Mouse (Mus musculus) testis, postnatal 10 days (tissue): Measurements from ENCODE around the gene Ttc39b.

Experiments used
- DNase-seq: peaks from one replicate; pipeline ENCODE4 v3.0.0; 2021; ENCODE audit warnings: low spot score

Ttc39b gene

GRCm38 (mm10) chr4:83317826-83318348 lies 6.2 kb downstream of the Ttc39b start:
- no peak for DNase-seq

- peak; percentile 50 for DNase-seq
Observed at GRCm38 (mm10) chr4:83316718-83317117, 7.3 kb downstream of the Ttc39b start.

GRCm38 (mm10) chr4:83315930-83316329 lies 8.1 kb downstream of the Ttc39b start:
- no peak for DNase-seq

- DNase-seq: no peak
Observed at GRCm38 (mm10) chr4:83314922-83315881, 8.9 kb downstream of the Ttc39b start.

GRCm38 (mm10) chr4:83314261-83314793 lies 9.7 kb downstream of the Ttc39b start:
- DNase-seq: no peak

- no peak for DNase-seq
Observed at GRCm38 (mm10) chr4:83312336-83312735, 11.7 kb downstream of the Ttc39b start.

GRCm38 (mm10) chr4:83311481-83311880 lies 12.6 kb downstream of the Ttc39b start:
- DNase-seq: no peak

- no peak for DNase-seq
Observed at GRCm38 (mm10) chr4:83310990-83311389, 13.1 kb downstream of the Ttc39b start.

GRCm38 (mm10) chr4:83308914-83309313 lies 15.1 kb downstream of the Ttc39b start:
- DNase-seq: no peak

- DNase-seq: peak; percentile 57
Observed at GRCm38 (mm10) chr4:83307686-83308469, 16.2 kb downstream of the Ttc39b start.

GRCm38 (mm10) chr4:83306879-83307278 lies 17.2 kb downstream of the Ttc39b start:
- no peak for DNase-seq

- DNase-seq: no peak
Observed at GRCm38 (mm10) chr4:83305099-83305498, 19.0 kb downstream of the Ttc39b start.

- peak; percentile 76 for DNase-seq
Observed at GRCm38 (mm10) chr4:83302887-83303827, 20.9 kb downstream of the Ttc39b start.

- no peak for DNase-seq
Observed at GRCm38 (mm10) chr4:83302123-83302737, 21.8 kb downstream of the Ttc39b start.

GRCm38 (mm10) chr4:83301713-83302112 lies 22.3 kb downstream of the Ttc39b start:
- DNase-seq: no peak

- no peak for DNase-seq
Observed at GRCm38 (mm10) chr4:83284768-83285350, 39.2 kb downstream of the Ttc39b start.

- no peak for DNase-seq
Observed at GRCm38 (mm10) chr4:83283973-83284767, 39.9 kb downstream of the Ttc39b start.

- DNase-seq: no peak
Observed at GRCm38 (mm10) chr4:83282424-83282823, 41.6 kb downstream of the Ttc39b start.

GRCm38 (mm10) chr4:83279236-83279635 lies 44.8 kb downstream of the Ttc39b start:
- no peak for DNase-seq

- no peak for DNase-seq
Observed at GRCm38 (mm10) chr4:83274241-83274640, 49.8 kb downstream of the Ttc39b start.
